Mouse (Mus musculus) embryonic fibroblast, embryonic 13.5 days (primary cell): ENCODE measurements around the gene Fxr2.

ENCODE experiments used
- CTCF ChIP-seq: IDR thresholded peaks from 2 replicates; pipeline ENCODE4 v1.5.1; 2011; ENCODE audit warnings: mild to moderate bottlenecking, control low read depth, low read length, moderate library complexity, borderline replicate concordance; ENCODE audit not compliant: insufficient read depth
- POLR2A ChIP-seq: IDR thresholded peaks from 2 replicates; pipeline ENCODE4 v1.6.1; 2011; ENCODE audit warnings: low read depth, mild to moderate bottlenecking, control low read depth, low read length, moderate library complexity

DNA sequence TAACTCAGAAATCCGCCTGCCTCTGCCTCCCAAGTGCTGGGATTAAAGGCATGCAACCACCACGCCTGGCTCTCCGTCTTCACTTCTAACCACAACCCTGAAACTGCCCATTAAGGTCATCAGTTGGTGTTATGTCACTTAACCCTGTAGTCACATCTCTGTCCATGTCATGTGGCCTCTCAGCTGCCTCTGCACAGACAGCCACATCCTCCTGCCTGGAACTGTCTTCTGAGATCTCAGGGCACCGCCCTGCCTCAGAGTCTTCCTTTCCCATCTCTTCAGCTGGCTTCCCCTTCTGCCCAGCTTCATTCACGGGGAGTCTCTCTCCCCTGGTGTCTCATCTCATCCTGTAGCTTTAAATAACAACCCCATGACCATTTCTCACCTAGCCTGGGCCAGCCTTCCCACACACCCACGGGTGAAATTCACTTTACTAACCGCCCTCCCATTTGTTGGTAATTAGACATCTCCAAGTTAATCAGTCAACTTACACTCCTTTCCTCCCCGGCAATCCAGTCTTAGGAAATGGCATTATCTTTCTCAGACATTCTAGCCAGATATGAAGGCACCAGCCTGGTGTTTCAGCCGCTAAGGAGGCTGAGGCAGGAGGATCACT lies 59.5 kb downstream of the Fxr2 start:
- TF ChIP-seq POLR2A (no peak), CTCF (no peak)
